Mouse (Mus musculus) heart, embryonic 13.5 days (tissue): Measurements from ENCODE around the gene Hoxa13. TPM values are rescaled to one million over a fixed set of nuclear protein-coding genes. Genes with fewer than 3 reads are reported as not detected.

ENCODE experiments used
- ATAC-seq: fragments of 200-750 bp; cut with Nextera tagmentation; 2 replicates; pipeline ENCODE4 v1.8.0; 2017; ENCODE audit warnings: moderate TSS enrichment; ENCODE audit not compliant: insufficient number of reproducible peaks, low FRiP score, low TSS enrichment; ENCODE audit errors: extremely low read depth
- H3K27ac ChIP-seq: fragments of 300-500 bp; sonication (generic); replicated peaks from 2 replicates; pipeline ENCODE4 v1.5.1; 2015; ENCODE audit warnings: moderate library complexity, mild to moderate bottlenecking, inconsistent platforms
- H3K27me3 ChIP-seq: fragments of 300-500 bp; sonication (generic); replicated peaks from 2 replicates; pipeline ENCODE4 v1.6.1; 2015; ENCODE audit warnings: mild to moderate bottlenecking, inconsistent platforms
- H3K36me3 ChIP-seq: fragments of 300-500 bp; sonication (generic); 2 replicates; pipeline ENCODE4 v1.6.1; 2015; ENCODE audit warnings: mild to moderate bottlenecking, inconsistent platforms
- H3K4me1 ChIP-seq: fragments of 300-500 bp; sonication (generic); 2 replicates; pipeline ENCODE4 v1.6.1; 2015; ENCODE audit warnings: inconsistent platforms
- H3K4me2 ChIP-seq: fragments of 300-500 bp; sonication (generic); 2 replicates; pipeline ENCODE4 v1.6.1; 2015; ENCODE audit warnings: inconsistent platforms, mild to moderate bottlenecking, moderate library complexity
- H3K4me3 ChIP-seq: fragments of 300-500 bp; sonication (generic); 2 replicates; pipeline ENCODE4 v1.5.1; 2015; ENCODE audit warnings: moderate library complexity, mild to moderate bottlenecking, inconsistent platforms
- H3K9ac ChIP-seq: fragments of 300-500 bp; sonication (generic); 2 replicates; pipeline ENCODE4 v1.6.1; 2015; ENCODE audit warnings: inconsistent platforms, mild to moderate bottlenecking, moderate library complexity
- H3K9me3 ChIP-seq: fragments of 300-500 bp; sonication (generic); 2 replicates; pipeline ENCODE4 v1.6.1; 2016; ENCODE audit warnings: inconsistent platforms
- WGBS: fragments of 180-500 bp; shearing (Covaris S2); methylation state at CpG from one replicate; pipeline ENCODE4 v1.1.7; 2015; ENCODE audit warnings: mixed read lengths; 5-methylcytosine and 5-hydroxymethylcytosine counted together
- polyA plus RNA-seq: library from polyadenylated mRNA; unstranded; fragments of >200 nt; fragmentation: Nextera tagmentation; extraction: Ambion mirVana; gene quantifications from 2 replicates; pipeline ENCODE4 v1.2.1, GENCODE M21; 2015

The Hoxa13 gene
- polyA plus RNA-seq, 1 experiment from 2014 or later, result not detected

- WGBS, result 2% methylated on average over 30 of the region's 30 CpGs
Observed at GRCm38 (mm10) chr6:52239625-52240388, 20.9 kb downstream of the Hoxa13 start.

GRCm38 (mm10) chr6:52238976-52239375 lies 21.7 kb downstream of the Hoxa13 start:
- no peak for ATAC-seq
- H3K9ac ChIP-seq, result no peak overlapping the region
- no peak overlapping the region for H3K4me2 ChIP-seq
- H3K27ac ChIP-seq, result no peak overlapping the region
- 4% methylated on average over 7 of the region's 7 CpGs for WGBS
- no peaks in the 10 kb centered on the region for H3K9me3 ChIP-seq
- peaks cover 10% of the 10 kb centered on the region; the same call in 1 of the 2 replicates for H3K4me1 ChIP-seq
- no peak overlapping the region for H3K4me3 ChIP-seq
- H3K27me3 ChIP-seq, result peaks cover 99% of the 10 kb centered on the region
- no peaks in the 10 kb centered on the region for H3K36me3 ChIP-seq

More at GRCm38 (mm10) chr6:52239625-52240388, 20.9 kb downstream of the Hoxa13 start:
- no peaks in the 10 kb centered on the region for H3K36me3 ChIP-seq
- H3K4me3 ChIP-seq, result peak overlapping the region; percentile 36
- H3K27me3 ChIP-seq, result peaks cover 99% of the 10 kb centered on the region
- no peak overlapping the region for H3K9ac ChIP-seq
- no peaks in the 10 kb centered on the region for H3K9me3 ChIP-seq
- no peak overlapping the region for H3K27ac ChIP-seq
- peaks cover 8% of the 10 kb centered on the region; the same call in 1 of the 2 replicates for H3K4me1 ChIP-seq
- no peak for ATAC-seq
- peak overlapping the region; percentile 57 for H3K4me2 ChIP-seq

GRCm38 (mm10) chr6:52238155-52238545 lies 22.5 kb downstream of the Hoxa13 start:
- H3K9me3 ChIP-seq, result no peaks in the 10 kb centered on the region
- H3K36me3 ChIP-seq, result no peaks in the 10 kb centered on the region
- no peak overlapping the region for H3K9ac ChIP-seq
- H3K4me2 ChIP-seq, result no peak overlapping the region
- no peak overlapping the region for H3K4me3 ChIP-seq
- 4% methylated on average over 7 of the region's 7 CpGs for WGBS
- H3K27ac ChIP-seq, result no peak overlapping the region
- H3K27me3 ChIP-seq, result peaks cover 99% of the 10 kb centered on the region
- peaks cover 13% of the 10 kb centered on the region; the same call in 1 of the 2 replicates for H3K4me1 ChIP-seq
- no peak for ATAC-seq

- Histone ChIP-seq H3K27ac (no peak overlapping the region), H3K4me2 (no peak overlapping the region), H3K9me3 (no peaks in the 10 kb centered on the region), H3K4me1 (peaks cover 13% of the 10 kb centered on the region; the same call in 1 of the 2 replicates), H3K36me3 (no peaks in the 10 kb centered on the region), H3K27me3 (peaks cover 99% of the 10 kb centered on the region), H3K9ac (no peak overlapping the region), H3K4me3 (no peak overlapping the region)
- WGBS, result 9% methylated on average over 10 of the region's 10 CpGs
- ATAC-seq, result no peak
Observed at GRCm38 (mm10) chr6:52237346-52238154, 23.1 kb downstream of the Hoxa13 start.

- Histone ChIP-seq H3K36me3 (no peaks in the 10 kb centered on the region), H3K4me1 (peaks cover 13% of the 10 kb centered on the region; the same call in 1 of the 2 replicates), H3K9ac (no peak overlapping the region), H3K4me3 (no peak overlapping the region), H3K9me3 (no peaks in the 10 kb centered on the region), H3K27ac (no peak overlapping the region), H3K4me2 (no peak overlapping the region), H3K27me3 (peaks cover 99% of the 10 kb centered on the region)
- WGBS, result 10% methylated on average over 3 of the region's 3 CpGs
- ATAC-seq, result no peak
Observed at GRCm38 (mm10) chr6:52236806-52237205, 23.9 kb downstream of the Hoxa13 start.

- no peak overlapping the region for H3K27ac ChIP-seq
- no peaks in the 10 kb centered on the region for H3K36me3 ChIP-seq
- H3K4me1 ChIP-seq, result peaks cover 13% of the 10 kb centered on the region; the same call in 1 of the 2 replicates
- no peak for ATAC-seq
- H3K9me3 ChIP-seq, result no peaks in the 10 kb centered on the region
- H3K9ac ChIP-seq, result no peak overlapping the region
- H3K4me3 ChIP-seq, result no peak overlapping the region
- WGBS, result 26% methylated on average over 6 of the region's 6 CpGs
- H3K27me3 ChIP-seq, result peaks cover 98% of the 10 kb centered on the region
- no peak overlapping the region for H3K4me2 ChIP-seq
Observed at GRCm38 (mm10) chr6:52235866-52236265, 24.8 kb downstream of the Hoxa13 start.

GRCm38 (mm10) chr6:52235267-52235666 lies 25.4 kb downstream of the Hoxa13 start:
- Histone ChIP-seq H3K4me1 (peaks cover 9% of the 10 kb centered on the region; the same call in 1 of the 2 replicates), H3K4me2 (no peak overlapping the region), H3K27me3 (peaks cover 98% of the 10 kb centered on the region), H3K9me3 (no peaks in the 10 kb centered on the region), H3K9ac (no peak overlapping the region), H3K36me3 (no peaks in the 10 kb centered on the region), H3K4me3 (no peak overlapping the region), H3K27ac (no peak overlapping the region)
- 33% methylated on average over 9 of the region's 9 CpGs for WGBS
- ATAC-seq, result no peak

GRCm38 (mm10) chr6:52234428-52235140 lies 26.1 kb downstream of the Hoxa13 start:
- H3K27ac ChIP-seq, result no peak overlapping the region
- 1% methylated on average over 67 of the region's 68 CpGs for WGBS
- peak overlapping the region; percentile 23 for H3K4me3 ChIP-seq
- H3K9me3 ChIP-seq, result no peaks in the 10 kb centered on the region
- H3K36me3 ChIP-seq, result no peaks in the 10 kb centered on the region
- H3K4me2 ChIP-seq, result peak overlapping the region; percentile 11; the same call in 1 of the 2 replicates
- ATAC-seq, result no peak
- peaks cover 98% of the 10 kb centered on the region for H3K27me3 ChIP-seq
- H3K9ac ChIP-seq, result no peak overlapping the region
- peaks cover 5% of the 10 kb centered on the region; the same call in 1 of the 2 replicates for H3K4me1 ChIP-seq

- no peaks in the 10 kb centered on the region for H3K9me3 ChIP-seq
- peaks cover 5% of the 10 kb centered on the region; the same call in 1 of the 2 replicates for H3K4me1 ChIP-seq
- H3K27ac ChIP-seq, result no peak overlapping the region
- 1% methylated on average over 68 of the region's 70 CpGs for WGBS
- H3K27me3 ChIP-seq, result peaks cover 99% of the 10 kb centered on the region
- peak overlapping the region; percentile 23 for H3K4me3 ChIP-seq
- ATAC-seq, result no peak
- H3K36me3 ChIP-seq, result no peaks in the 10 kb centered on the region
- H3K9ac ChIP-seq, result no peak overlapping the region
- H3K4me2 ChIP-seq, result peak overlapping the region; percentile 11; the same call in 1 of the 2 replicates
Observed at GRCm38 (mm10) chr6:52233546-52234427, 26.9 kb downstream of the Hoxa13 start.

GRCm38 (mm10) chr6:52232984-52233545 lies 27.6 kb downstream of the Hoxa13 start:
- ATAC-seq, result no peak
- H3K27me3 ChIP-seq, result peaks cover 98% of the 10 kb centered on the region
- peaks cover 5% of the 10 kb centered on the region; the same call in 1 of the 2 replicates for H3K4me1 ChIP-seq
- H3K9me3 ChIP-seq, result no peaks in the 10 kb centered on the region
- no peak overlapping the region for H3K4me2 ChIP-seq
- 1% methylated on average over 23 of the region's 23 CpGs for WGBS
- no peak overlapping the region for H3K4me3 ChIP-seq
- no peak overlapping the region for H3K27ac ChIP-seq
- H3K9ac ChIP-seq, result no peak overlapping the region
- no peaks in the 10 kb centered on the region for H3K36me3 ChIP-seq
